Mouse (Mus musculus) embryo, embryonic 10.5 days (tissue): ENCODE data around the gene Galnt17.

Source experiments
- DNase-seq: peaks from one replicate; pipeline ENCODE4 v3.0.0-alpha.2; 2015; ENCODE audit warnings: low spot score

The Galnt17 gene

GRCm38 (mm10) chr5:131308397-131308796, at the start of gene Galnt17:
Gene Galnt17, minus strand, starts transcription at chr5:131308497.
- no peak for DNase-seq

- no peak for DNase-seq
These were observed 26.2 kb upstream of the Galnt17 start for GRCm38 (mm10) chr5:131334536-131334935.

GRCm38 (mm10) chr5:131321286-131321685, 13.0 kb upstream of the Galnt17 start:
- DNase-seq = no peak

- no peak for DNase-seq
These were observed 11.3 kb upstream of the Galnt17 start for GRCm38 (mm10) chr5:131319605-131320004.

- DNase-seq = no peak
These were observed 10.8 kb upstream of the Galnt17 start for GRCm38 (mm10) chr5:131319141-131319540.

GRCm38 (mm10) chr5:131315016-131315415, 6.7 kb upstream of the Galnt17 start:
- no peak for DNase-seq

- peak; percentile 85 for DNase-seq
These were observed 593 bp downstream of the Galnt17 start for GRCm38 (mm10) chr5:131307656-131308151.

- peak; percentile 58 for DNase-seq
These were observed 1.2 kb downstream of the Galnt17 start for GRCm38 (mm10) chr5:131306908-131307655.

- DNase-seq = peak; percentile 30
These were observed 1.9 kb downstream of the Galnt17 start for GRCm38 (mm10) chr5:131306321-131306907.

GRCm38 (mm10) chr5:131305223-131305622, 3.1 kb downstream of the Galnt17 start:
- no peak for DNase-seq

- DNase-seq = no peak
These were observed 6.8 kb downstream of the Galnt17 start for GRCm38 (mm10) chr5:131301526-131301925.

GRCm38 (mm10) chr5:131293726-131294449, 14.4 kb downstream of the Galnt17 start:
- DNase-seq = no peak

GRCm38 (mm10) chr5:131287091-131287490, 21.2 kb downstream of the Galnt17 start:
- DNase-seq = no peak

GRCm38 (mm10) chr5:131286680-131287079, 21.6 kb downstream of the Galnt17 start:
- no peak for DNase-seq

- DNase-seq = no peak
These were observed 27.9 kb downstream of the Galnt17 start for GRCm38 (mm10) chr5:131280349-131280748.

GRCm38 (mm10) chr5:131279286-131279685, 29.0 kb downstream of the Galnt17 start:
- no peak for DNase-seq

GRCm38 (mm10) chr5:131277227-131277626, 31.1 kb downstream of the Galnt17 start:
- no peak for DNase-seq

GRCm38 (mm10) chr5:131266291-131266690, 42.0 kb downstream of the Galnt17 start:
- no peak for DNase-seq

GRCm38 (mm10) chr5:131264145-131264544, 44.2 kb downstream of the Galnt17 start:
- no peak for DNase-seq

GRCm38 (mm10) chr5:131250701-131251636, 57.3 kb downstream of the Galnt17 start:
- peak; percentile 23 for DNase-seq

GRCm38 (mm10) chr5:131248416-131248815, 59.9 kb downstream of the Galnt17 start:
- no peak for DNase-seq

GRCm38 (mm10) chr5:131246591-131246990, 61.7 kb downstream of the Galnt17 start:
- no peak for DNase-seq
